ENCODE assay signal across 8 mouse cellular contexts in the genomic region with DNA sequence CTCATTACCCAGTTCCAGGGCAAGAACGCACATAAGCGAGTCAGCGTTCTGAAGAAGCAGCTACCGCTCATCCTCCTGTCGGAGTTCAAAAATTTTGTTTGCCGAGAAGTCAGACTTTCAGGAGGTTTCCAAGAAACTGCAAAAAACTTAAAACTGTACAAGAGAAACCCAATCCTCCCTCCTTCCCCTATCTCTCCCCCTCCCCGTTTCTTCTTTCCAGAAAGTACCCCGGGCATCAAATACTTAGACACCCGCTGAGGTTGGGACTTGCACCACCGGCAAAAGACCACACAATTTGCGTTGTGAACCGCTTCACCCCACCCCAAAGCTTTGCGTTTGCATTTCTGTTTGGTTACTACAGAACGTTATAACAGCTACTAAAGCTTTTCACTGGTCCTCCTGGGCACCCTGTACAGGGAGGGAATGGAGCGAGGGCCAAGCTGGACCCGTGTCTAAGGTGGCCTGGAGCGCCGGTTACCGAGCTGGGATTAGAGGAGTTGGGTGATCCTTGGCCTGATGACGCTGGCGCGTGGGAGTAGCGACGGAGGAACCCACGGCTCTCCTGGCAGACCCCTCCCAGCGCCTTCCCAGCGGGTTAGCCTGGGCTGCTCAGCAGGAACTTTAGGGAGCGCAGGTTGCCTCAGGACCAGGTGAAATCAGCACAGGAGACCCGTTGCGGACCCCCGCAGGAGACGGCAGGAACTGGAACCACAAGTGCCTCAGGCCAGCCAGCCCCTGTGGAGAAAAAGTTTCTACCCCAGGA. TPM values are rescaled to one million over a fixed set of nuclear protein-coding genes. Genes with fewer than 3 reads are reported as not detected.
DNase-seq lines count a peak whose midpoint lies in the region; ATAC-seq and TF ChIP-seq lines count a peak whose summit lies in the region.

No protein-coding gene starts in this region.

- H3K4me3 ChIP-seq in spleen, adult 2 months (ENCODE audit: extremely low read depth, insufficient read depth, insufficient read length): peak overlapping the region; percentile 46; the same call in 1 of the 2 replicates
- peak overlapping the region; percentile 44 for H3K4me3 ChIP-seq in forebrain, embryonic 10.5 days
- H3K4me3 ChIP-seq in hindbrain, embryonic 13.5 days: peak overlapping the region; percentile 16
- H3K4me3 ChIP-seq in liver, embryonic 13.5 days (replicated peaks): peak overlapping the region; percentile 41
- H3K4me3 ChIP-seq in neural tube, embryonic 15.5 days (replicated peaks): peak overlapping the region; percentile 15; the same call in 1 of the 2 replicates

- no peak for ATAC-seq in hindbrain, embryonic 13.5 days (ENCODE audit: low FRiP score)
- ATAC-seq in liver, embryonic 13.5 days (ENCODE audit: low read depth): no peak
- ATAC-seq in neural tube, embryonic 15.5 days (ENCODE audit: low FRiP score): no peak

- H3K9me3 ChIP-seq in forebrain, embryonic 10.5 days: no peaks in the 10 kb centered on the region
- no peaks in the 10 kb centered on the region for H3K9me3 ChIP-seq in hindbrain, embryonic 13.5 days
- H3K9me3 ChIP-seq in liver, embryonic 13.5 days (replicated peaks): no peaks in the 10 kb centered on the region
- no peaks in the 10 kb centered on the region for H3K9me3 ChIP-seq in neural tube, embryonic 15.5 days (replicated peaks)

- no peaks in the 10 kb centered on the region for H3K36me3 ChIP-seq in spleen, adult 2 months (ENCODE audit: control insufficient read depth, insufficient read depth, low read length)
- no peaks in the 10 kb centered on the region for H3K36me3 ChIP-seq in forebrain, embryonic 10.5 days (replicated peaks)
- no peaks in the 10 kb centered on the region for H3K36me3 ChIP-seq in hindbrain, embryonic 13.5 days
- no peaks in the 10 kb centered on the region for H3K36me3 ChIP-seq in liver, embryonic 13.5 days
- H3K36me3 ChIP-seq in neural tube, embryonic 15.5 days: no peaks in the 10 kb centered on the region

- no peak for DNase-seq in spleen, adult 2 months (ENCODE audit: low read depth in 1 of 2, low spot score in 2 of 2)
- DNase-seq in spleen, postnatal 4 days (ENCODE audit: low spot score in 2 of 2): no peak
- peak; percentile 35 for DNase-seq in forebrain, embryonic 10.5 days (ENCODE audit: extremely low spot score, low spot score)
- DNase-seq in liver, embryonic 13.5 days: no peak
- DNase-seq in left cerebral cortex, adult 11 months (ENCODE audit: low spot score): no peak
- no peak for DNase-seq in right cerebral cortex, adult 2 months (ENCODE audit: low spot score in 2 of 2)

- WGBS in spleen, adult 2 months: 13% methylated on average over 32 of the region's 32 CpGs
- 17% methylated on average over 32 of the region's 32 CpGs for WGBS in forebrain, embryonic 10.5 days
- WGBS in hindbrain, embryonic 13.5 days: 21% methylated on average over 32 of the region's 32 CpGs
- WGBS in liver, embryonic 13.5 days (ENCODE audit: insufficient replicate concordance): 13% methylated on average over 32 of the region's 32 CpGs
- 16% methylated on average over 32 of the region's 32 CpGs for WGBS in neural tube, embryonic 15.5 days

- H3K27me3 ChIP-seq in spleen, adult 2 months (ENCODE audit: control insufficient read depth, insufficient read depth, low read length): peaks cover 9% of the 10 kb centered on the region; the same call in 1 of the 2 replicates
- H3K27me3 ChIP-seq in forebrain, embryonic 10.5 days (ENCODE audit: poor library complexity, severe bottlenecking): peaks cover 67% of the 10 kb centered on the region
- H3K27me3 ChIP-seq in hindbrain, embryonic 13.5 days: peaks cover 29% of the 10 kb centered on the region
- H3K27me3 ChIP-seq in liver, embryonic 13.5 days: peaks cover 81% of the 10 kb centered on the region
- H3K27me3 ChIP-seq in neural tube, embryonic 15.5 days (replicated peaks): peaks cover 15% of the 10 kb centered on the region

- peak overlapping the region; percentile 21; the same call in 1 of the 2 replicates for H3K9ac ChIP-seq in hindbrain, embryonic 13.5 days
- no peak overlapping the region for H3K9ac ChIP-seq in liver, embryonic 13.5 days
- no peak overlapping the region for H3K9ac ChIP-seq in neural tube, embryonic 15.5 days (replicated peaks)

- no peak for TF ChIP-seq POLR2A in spleen, adult 2 months (IDR thresholded peaks at IDR 0.05; ENCODE audit: low read depth, low read length)

- no peak for TF ChIP-seq CTCF in spleen, adult 2 months (IDR thresholded peaks at IDR 0.05; ENCODE audit: extremely low read depth, insufficient read depth, insufficient read length, insufficient replicate concordance)

- H3K27ac ChIP-seq in spleen, adult 2 months (ENCODE audit: insufficient read depth, low read length): peak overlapping the region; percentile 24; the same call in 1 of the 2 replicates
- H3K27ac ChIP-seq in forebrain, embryonic 10.5 days: no peak overlapping the region
- H3K27ac ChIP-seq in hindbrain, embryonic 13.5 days: no peak overlapping the region
- H3K27ac ChIP-seq in liver, embryonic 13.5 days: no peak overlapping the region
- H3K27ac ChIP-seq in neural tube, embryonic 15.5 days (replicated peaks): no peak overlapping the region

- H3K4me1 ChIP-seq in spleen, adult 2 months (ENCODE audit: control insufficient read depth, insufficient read depth, insufficient read length): no peaks in the 10 kb centered on the region; the same call in 1 of the 2 replicates
- H3K4me1 ChIP-seq in forebrain, embryonic 10.5 days: peaks cover 34% of the 10 kb centered on the region
- H3K4me1 ChIP-seq in hindbrain, embryonic 13.5 days (replicated peaks): peaks cover 7% of the 10 kb centered on the region
- H3K4me1 ChIP-seq in liver, embryonic 13.5 days (replicated peaks): peaks cover 2% of the 10 kb centered on the region; the same call in 1 of the 2 replicates
- peaks cover 13% of the 10 kb centered on the region; the same call in 1 of the 2 replicates for H3K4me1 ChIP-seq in neural tube, embryonic 15.5 days

- peak overlapping the region; percentile 38 for H3K4me2 ChIP-seq in hindbrain, embryonic 13.5 days
- H3K4me2 ChIP-seq in liver, embryonic 13.5 days: peak overlapping the region; percentile 54
- peak overlapping the region; percentile 45 for H3K4me2 ChIP-seq in neural tube, embryonic 15.5 days

RNA-seq across cellular contexts. Expression of gene Hnrnpk, which starts 49.7 kb away (rescaled TPM):
- 163 and 210 TPM in 2 replicates for polyA plus RNA-seq in spleen, adult 2 months (2012; rRNA removed)
- 2,219 and 2,417 TPM in 2 replicates for polyA plus RNA-seq in forebrain, embryonic 10.5 days (2016; fragmentation: Nextera tagmentation; extraction: Ambion mirVana)
- polyA plus RNA-seq in hindbrain, embryonic 13.5 days (2015; fragmentation: Nextera tagmentation; extraction: Ambion mirVana): 1,649 and 1,694 TPM in 2 replicates
- 751 and 991 TPM in 2 replicates for polyA plus RNA-seq in liver, embryonic 13.5 days (2015; fragmentation: Nextera tagmentation; extraction: Ambion mirVana)
- 1,138 and 1,207 TPM in 2 replicates for polyA plus RNA-seq in neural tube, embryonic 15.5 days (2015; fragmentation: Nextera tagmentation; extraction: Ambion mirVana)

RNA-seq across cellular contexts. Expression of gene Rmi1, which starts 50.8 kb away (rescaled TPM):
- 9.4 and 10.9 TPM in 2 replicates for polyA plus RNA-seq in spleen, adult 2 months (2012; rRNA removed)
- polyA plus RNA-seq in forebrain, embryonic 10.5 days (2016; fragmentation: Nextera tagmentation; extraction: Ambion mirVana): 30.8 and 32.7 TPM in 2 replicates
- polyA plus RNA-seq in hindbrain, embryonic 13.5 days (2015; fragmentation: Nextera tagmentation; extraction: Ambion mirVana): 24.4 and 24.7 TPM in 2 replicates
- polyA plus RNA-seq in liver, embryonic 13.5 days (2015; fragmentation: Nextera tagmentation; extraction: Ambion mirVana): 14.9 and 20.6 TPM in 2 replicates
- 23.9 and 25.2 TPM in 2 replicates for polyA plus RNA-seq in neural tube, embryonic 15.5 days (2015; fragmentation: Nextera tagmentation; extraction: Ambion mirVana)
